10 mouse cellular contexts compared by ENCODE assay signal in genomic region chr6:142040306-142041175, GRCm38 (mm10). TPM values are rescaled to one million over a fixed set of nuclear protein-coding genes. Genes with fewer than 3 reads are reported as not detected.
A peak's percentile ranks its signal among the peaks of the same experiment; 100 is the strongest.
DNase-seq lines count a peak whose midpoint lies in the region; ATAC-seq and TF ChIP-seq lines count a peak whose summit lies in the region.
"Had no signal": no experiment of that assay in that cellular context is flagged by ENCODE, and none has a peak within 500 bp of the region (broad histone marks: within the 10 kb centered on the region; RNA-seq: fewer than 3 reads in every experiment).

No protein-coding gene starts in this region.

- H3K4me1 ChIP-seq in forebrain, embryonic 14.5 days (ENCODE audit: control insufficient read depth, insufficient read depth, low read length): no peaks in the 10 kb centered on the region
- H3K4me1 ChIP-seq in intestine, postnatal 0 days (replicated peaks; ENCODE audit: control insufficient read depth, insufficient read depth, low read length): no peaks in the 10 kb centered on the region
- no peaks in the 10 kb centered on the region for H3K4me1 ChIP-seq in neural tube, embryonic 12.5 days

- no peak overlapping the region for H3K4me3 ChIP-seq in forebrain, embryonic 14.5 days (ENCODE audit: low read depth, low read length)
- H3K4me3 ChIP-seq in intestine, postnatal 0 days (ENCODE audit: low read depth, low read length): no peak overlapping the region
- no peak overlapping the region for H3K4me3 ChIP-seq in neural tube, embryonic 12.5 days

- DNase-seq in adrenal gland, adult 2 months: peak; percentile 16
- no peak for DNase-seq in adrenal gland, adult 8-10 months
- DNase-seq in adipocyte (ENCODE audit: low spot score): peak; percentile 44
- DNase-seq in forebrain, embryonic 14.5 days (ENCODE audit: low spot score): peak; percentile 47
- peak; percentile 27 for DNase-seq in left cerebral cortex, postnatal 4 days
- DNase-seq in T-cell, adult 2 months (ENCODE audit: low spot score): no peak

- no peaks in the 10 kb centered on the region for H3K27me3 ChIP-seq in forebrain, embryonic 14.5 days (replicated peaks; ENCODE audit: control insufficient read depth, insufficient read depth, low read length)
- H3K27me3 ChIP-seq in intestine, postnatal 0 days (replicated peaks; ENCODE audit: control insufficient read depth, insufficient read depth, low read length): no peaks in the 10 kb centered on the region
- H3K27me3 ChIP-seq in neural tube, embryonic 12.5 days (replicated peaks): no peaks in the 10 kb centered on the region

- H3K27ac ChIP-seq in forebrain, embryonic 14.5 days (ENCODE audit: low read depth, low read length): no peak overlapping the region
- no peak overlapping the region for H3K27ac ChIP-seq in intestine, postnatal 0 days (ENCODE audit: low read depth, low read length)
- H3K27ac ChIP-seq in neural tube, embryonic 12.5 days: no peak overlapping the region

- 59% methylated on average over 16 of the region's 16 CpGs for WGBS in forebrain, embryonic 14.5 days
- 46% methylated on average over 16 of the region's 16 CpGs for WGBS in intestine, postnatal 0 days
- WGBS in neural tube, embryonic 12.5 days: 43% methylated on average over 16 of the region's 16 CpGs

- H3K36me3 ChIP-seq in forebrain, embryonic 14.5 days (ENCODE audit: control insufficient read depth, insufficient read depth, low read length): no peaks in the 10 kb centered on the region
- no peaks in the 10 kb centered on the region for H3K36me3 ChIP-seq in intestine, postnatal 0 days (ENCODE audit: control insufficient read depth, insufficient read depth)
- no peaks in the 10 kb centered on the region for H3K36me3 ChIP-seq in neural tube, embryonic 12.5 days

- peak; percentile 78 for TF ChIP-seq CTCF in intestine, postnatal 0 days (IDR thresholded peaks at IDR 0.05; ENCODE audit: low read depth)

- no peaks in the 10 kb centered on the region for H3K9me3 ChIP-seq in forebrain, embryonic 14.5 days (replicated peaks; ENCODE audit: control insufficient read depth, low read length)
- no peaks in the 10 kb centered on the region for H3K9me3 ChIP-seq in intestine, postnatal 0 days (ENCODE audit: control insufficient read depth)
- H3K9me3 ChIP-seq in neural tube, embryonic 12.5 days: no peaks in the 10 kb centered on the region

- intact Hi-C loops in left cerebral cortex, postnatal 4 days (cut with DNase I): loop anchor here (10.0 kb wide), 1 partner anchor 556 kb away; no protein-coding TSS in a partner anchor

- peak; percentile 65 for ATAC-seq in forebrain, embryonic 14.5 days
- 0 out of 2 replicates have a peak, but pooled peaks have one; percentile 31 for ATAC-seq in intestine, postnatal 0 days
- peak; percentile 66 for ATAC-seq in neural tube, embryonic 12.5 days (ENCODE audit: low FRiP score, low read depth)

- no peak overlapping the region for H3K4me2 ChIP-seq in forebrain, embryonic 14.5 days (ENCODE audit: low read length)
- H3K4me2 ChIP-seq in intestine, postnatal 0 days (replicated peaks; ENCODE audit: low read depth): no peak overlapping the region
- H3K4me2 ChIP-seq in neural tube, embryonic 12.5 days (replicated peaks): no peak overlapping the region

- no peak overlapping the region for H3K9ac ChIP-seq in forebrain, embryonic 14.5 days (ENCODE audit: low read length)
- H3K9ac ChIP-seq in intestine, postnatal 0 days (ENCODE audit: low read depth, low read length): no peak overlapping the region
- H3K9ac ChIP-seq in neural tube, embryonic 12.5 days: no peak overlapping the region

RNA-seq across cellular contexts. Expression of gene Gm6614, which starts 29.3 kb away (rescaled TPM):
- not detected for total RNA-seq in adrenal gland, adult 2 months (2021)
- not detected in 2 replicates for polyA plus RNA-seq in adrenal gland, adult 2 months (2012; rRNA removed)
- total RNA-seq in adrenal gland, adult 8-10 months (2022): not detected
- polyA plus RNA-seq in forebrain, embryonic 14.5 days (2014; fragmentation: Nextera tagmentation; extraction: Ambion mirVana): not detected in 2 replicates
- polyA plus RNA-seq in intestine, postnatal 0 days (2015; fragmentation: Nextera tagmentation; extraction: Ambion mirVana): not detected in 2 replicates
- total RNA-seq in left cerebral cortex, postnatal 4 days (2021): not detected
- not detected in 2 replicates for polyA plus RNA-seq in neural tube, embryonic 12.5 days (2016; fragmentation: Nextera tagmentation; extraction: Ambion mirVana)
- polyA plus RNA-seq: C2C12; gonadal fat pad, adult 2 months had no signal

Comparison
In these comparisons a context has a peak if more than half of its experiments do, and no peak if none do; other contexts are left out.
1. DNase-seq: peak in adrenal gland, adult 2 months (single experiment), adipocyte (single experiment), forebrain, embryonic 14.5 days (single experiment) and left cerebral cortex, postnatal 4 days (single experiment); none in adrenal gland, adult 8-10 months (single experiment) and T-cell, adult 2 months (single experiment).
2. Peak in every context shown above with its lines, with median percentiles within 50 percentile points of each other: ATAC-seq.